Mouse (Mus musculus): Measurements from ENCODE around the gene Pdlim7.

GRCm38 (mm10) chr13:55450511-55450980 is 62.9 kb downstream of the Pdlim7 start:
- TF ChIP-seq POLR2A (IDR thresholded peaks at IDR 0.05; ENCODE audit: borderline replicate concordance, low read depth, low read length): no peak
- TF ChIP-seq CTCF (IDR thresholded peaks at IDR 0.05; ENCODE audit: low read depth, low read length): no peak

All from bone marrow macrophage, adult 2 months (primary cell).